Mouse (Mus musculus) neural tube, embryonic 13.5 days (tissue): Measurements from ENCODE around the gene Gga3. TPM values are rescaled to one million over a fixed set of nuclear protein-coding genes. Genes with fewer than 3 reads are reported as not detected.

ENCODE experiments used
- ATAC-seq: fragments of 200-750 bp; cut with Nextera tagmentation; 2 replicates; pipeline ENCODE4 v1.8.0; 2017; ENCODE audit warnings: low read depth, mild to moderate bottlenecking, moderate TSS enrichment, moderate library complexity
- H3K27ac ChIP-seq: fragments of 300-500 bp; sonication (generic); replicated peaks from 2 replicates; pipeline ENCODE4 v1.5.1; 2015; ENCODE audit warnings: moderate library complexity, mild to moderate bottlenecking, inconsistent platforms
- H3K27me3 ChIP-seq: fragments of 300-500 bp; sonication (generic); 2 replicates; pipeline ENCODE4 v1.6.1; 2015; ENCODE audit warnings: mild to moderate bottlenecking, inconsistent platforms
- H3K36me3 ChIP-seq: fragments of 300-500 bp; sonication (generic); 2 replicates; pipeline ENCODE4 v1.6.1; 2015; ENCODE audit warnings: mild to moderate bottlenecking, inconsistent platforms
- H3K4me1 ChIP-seq: fragments of 300-500 bp; sonication (generic); replicated peaks from 2 replicates; pipeline ENCODE4 v1.6.1; 2015; ENCODE audit warnings: inconsistent platforms
- H3K4me2 ChIP-seq: fragments of 300-500 bp; sonication (generic); 2 replicates; pipeline ENCODE4 v1.6.1; 2015; ENCODE audit warnings: inconsistent platforms, mild to moderate bottlenecking, moderate library complexity
- H3K4me3 ChIP-seq: fragments of 300-500 bp; sonication (generic); 2 replicates; pipeline ENCODE4 v1.5.1; 2015; ENCODE audit warnings: mild to moderate bottlenecking, inconsistent platforms
- H3K9ac ChIP-seq: fragments of 300-500 bp; sonication (generic); 2 replicates; pipeline ENCODE4 v1.6.1; 2015; ENCODE audit warnings: moderate library complexity, mild to moderate bottlenecking, inconsistent platforms
- H3K9me3 ChIP-seq: fragments of 300-500 bp; sonication (generic); 2 replicates; pipeline ENCODE4 v1.6.1; 2016; ENCODE audit warnings: inconsistent platforms
- WGBS: fragments of 180-500 bp; shearing (Covaris S2); methylation state at CpG from one replicate; pipeline ENCODE4 v1.1.7; 2015; 5-methylcytosine and 5-hydroxymethylcytosine counted together
- polyA plus RNA-seq: library from polyadenylated mRNA; unstranded; fragments of >200 nt; fragmentation: Nextera tagmentation; extraction: Ambion mirVana; gene quantifications from 2 replicates; pipeline ENCODE4 v1.2.1, GENCODE M21; 2015

Gene Gga3
- polyA plus RNA-seq, 1 experiment from 2014 or later: 36.4 TPM

GRCm38 (mm10) chr11:115606733-115607132 is 2.9 kb upstream of the Gga3 start:
- Histone ChIP-seq H3K27ac (no peak overlapping the region), H3K27me3 (no peaks in the 10 kb centered on the region), H3K36me3 (peaks cover 50% of the 10 kb centered on the region), H3K9ac (no peak overlapping the region), H3K9me3 (no peaks in the 10 kb centered on the region), H3K4me1 (peaks cover 32% of the 10 kb centered on the region), H3K4me3 (no peak overlapping the region), H3K4me2 (no peak overlapping the region)
- no peak for ATAC-seq
- 94% methylated on average over 18 of the region's 18 CpGs for WGBS

- Histone ChIP-seq H3K36me3 (peaks cover 51% of the 10 kb centered on the region), H3K4me2 (peak overlapping the region; percentile 97), H3K4me3 (peak overlapping the region; percentile 95), H3K4me1 (peaks cover 40% of the 10 kb centered on the region), H3K9ac (peak overlapping the region; percentile 90), H3K27me3 (no peaks in the 10 kb centered on the region), H3K27ac (peak overlapping the region; percentile 95), H3K9me3 (no peaks in the 10 kb centered on the region)
- 0% methylated on average over 26 of the region's 26 CpGs for WGBS
- no peak; the same call in 1 of the 2 replicates for ATAC-seq
Observed at GRCm38 (mm10) chr11:115604304-115604696, 449 bp upstream of the Gga3 start.

GRCm38 (mm10) chr11:115603128-115603475 is 749 bp downstream of the Gga3 start:
- no peaks in the 10 kb centered on the region for H3K27me3 ChIP-seq
- no peak for ATAC-seq
- WGBS: 5% methylated on average over 15 of the region's 15 CpGs
- H3K9me3 ChIP-seq: no peaks in the 10 kb centered on the region
- H3K4me2 ChIP-seq: peak overlapping the region; percentile 97
- H3K4me1 ChIP-seq: peaks cover 40% of the 10 kb centered on the region
- H3K4me3 ChIP-seq: peak overlapping the region; percentile 95
- H3K9ac ChIP-seq: peak overlapping the region; percentile 90
- peaks cover 49% of the 10 kb centered on the region for H3K36me3 ChIP-seq
- H3K27ac ChIP-seq: peak overlapping the region; percentile 95

GRCm38 (mm10) chr11:115601174-115601573 is 2.7 kb downstream of the Gga3 start:
- 92% methylated on average over 4 of the region's 4 CpGs for WGBS
- Histone ChIP-seq H3K4me1 (peaks cover 40% of the 10 kb centered on the region), H3K36me3 (peaks cover 48% of the 10 kb centered on the region), H3K4me2 (no peak overlapping the region), H3K9ac (no peak overlapping the region), H3K27ac (no peak overlapping the region), H3K9me3 (no peaks in the 10 kb centered on the region), H3K4me3 (no peak overlapping the region), H3K27me3 (no peaks in the 10 kb centered on the region)
- no peak for ATAC-seq

- ATAC-seq: no peak
- H3K9ac ChIP-seq: no peak overlapping the region
- no peaks in the 10 kb centered on the region for H3K9me3 ChIP-seq
- no peak overlapping the region for H3K27ac ChIP-seq
- H3K27me3 ChIP-seq: no peaks in the 10 kb centered on the region
- peaks cover 48% of the 10 kb centered on the region for H3K36me3 ChIP-seq
- no peak overlapping the region for H3K4me3 ChIP-seq
- H3K4me2 ChIP-seq: no peak overlapping the region
- 98% methylated on average over 15 of the region's 15 CpGs for WGBS
- H3K4me1 ChIP-seq: peaks cover 37% of the 10 kb centered on the region
Observed at GRCm38 (mm10) chr11:115600743-115601142, 3.1 kb downstream of the Gga3 start.

- Histone ChIP-seq H3K36me3 (peaks cover 49% of the 10 kb centered on the region), H3K27me3 (no peaks in the 10 kb centered on the region), H3K9ac (no peak overlapping the region), H3K4me2 (no peak overlapping the region), H3K4me3 (no peak overlapping the region), H3K4me1 (peaks cover 27% of the 10 kb centered on the region), H3K9me3 (no peaks in the 10 kb centered on the region), H3K27ac (no peak overlapping the region)
- WGBS: 95% methylated on average over 7 of the region's 7 CpGs
- ATAC-seq: no peak
Observed at GRCm38 (mm10) chr11:115599722-115600121, 4.1 kb downstream of the Gga3 start.

- peaks cover 24% of the 10 kb centered on the region for H3K4me1 ChIP-seq
- no peak overlapping the region for H3K4me3 ChIP-seq
- H3K27me3 ChIP-seq: no peaks in the 10 kb centered on the region
- H3K9me3 ChIP-seq: no peaks in the 10 kb centered on the region
- no peak for ATAC-seq
- no peak overlapping the region for H3K27ac ChIP-seq
- H3K9ac ChIP-seq: no peak overlapping the region
- WGBS: 84% methylated on average over 4 of the region's 4 CpGs
- peaks cover 64% of the 10 kb centered on the region for H3K36me3 ChIP-seq
- H3K4me2 ChIP-seq: no peak overlapping the region
Observed at GRCm38 (mm10) chr11:115598309-115598708, 5.5 kb downstream of the Gga3 start.

- Histone ChIP-seq H3K27me3 (no peaks in the 10 kb centered on the region), H3K27ac (no peak overlapping the region), H3K9me3 (no peaks in the 10 kb centered on the region), H3K4me3 (no peak overlapping the region), H3K4me2 (no peak overlapping the region), H3K9ac (no peak overlapping the region), H3K36me3 (peaks cover 93% of the 10 kb centered on the region), H3K4me1 (no peaks in the 10 kb centered on the region)
- 97% methylated on average over 3 of the region's 3 CpGs for WGBS
- ATAC-seq: no peak
Observed at GRCm38 (mm10) chr11:115595209-115595608, 8.6 kb downstream of the Gga3 start.

GRCm38 (mm10) chr11:115590526-115591075 is 13.2 kb downstream of the Gga3 start:
- WGBS: 90% methylated on average over 2 of the region's 2 CpGs
- H3K9me3 ChIP-seq: no peaks in the 10 kb centered on the region
- no peak overlapping the region for H3K9ac ChIP-seq
- no peak for ATAC-seq
- no peaks in the 10 kb centered on the region for H3K27me3 ChIP-seq
- no peak overlapping the region for H3K27ac ChIP-seq
- H3K4me2 ChIP-seq: no peak overlapping the region
- H3K4me3 ChIP-seq: no peak overlapping the region
- peaks cover 93% of the 10 kb centered on the region for H3K36me3 ChIP-seq
- H3K4me1 ChIP-seq: no peaks in the 10 kb centered on the region

GRCm38 (mm10) chr11:115587984-115588383 is 15.9 kb downstream of the Gga3 start:
- WGBS: 85% methylated on average over 9 of the region's 9 CpGs
- Histone ChIP-seq H3K27ac (no peak overlapping the region), H3K4me3 (no peak overlapping the region), H3K4me1 (no peaks in the 10 kb centered on the region), H3K9me3 (no peaks in the 10 kb centered on the region), H3K36me3 (peaks cover 96% of the 10 kb centered on the region), H3K9ac (no peak overlapping the region), H3K27me3 (no peaks in the 10 kb centered on the region), H3K4me2 (no peak overlapping the region)
- no peak for ATAC-seq

GRCm38 (mm10) chr11:115586403-115586802 is 17.4 kb downstream of the Gga3 start:
- Histone ChIP-seq H3K9ac (no peak overlapping the region), H3K9me3 (no peaks in the 10 kb centered on the region), H3K4me3 (no peak overlapping the region), H3K27me3 (no peaks in the 10 kb centered on the region), H3K27ac (no peak overlapping the region), H3K4me2 (no peak overlapping the region), H3K36me3 (peaks cover 96% of the 10 kb centered on the region), H3K4me1 (no peaks in the 10 kb centered on the region)
- ATAC-seq: no peak
- WGBS: 90% methylated on average over 9 of the region's 9 CpGs

- Histone ChIP-seq H3K27ac (no peak overlapping the region), H3K4me3 (no peak overlapping the region), H3K4me2 (no peak overlapping the region), H3K27me3 (no peaks in the 10 kb centered on the region), H3K9ac (no peak overlapping the region), H3K4me1 (no peaks in the 10 kb centered on the region), H3K9me3 (no peaks in the 10 kb centered on the region), H3K36me3 (peaks cover 96% of the 10 kb centered on the region)
- no peak for ATAC-seq
- WGBS: 91% methylated on average over 7 of the region's 7 CpGs
Observed at GRCm38 (mm10) chr11:115585573-115586100, 18.2 kb downstream of the Gga3 start.
